Mouse (Mus musculus): Measurements from ENCODE around the gene Gm49416. TPM values are rescaled to one million over a fixed set of nuclear protein-coding genes. Genes with fewer than 3 reads are reported as not detected.

The Gm49416 gene
- polyA plus RNA-seq, 1 experiment from 2014 or later, result 2.5 TPM

- Histone ChIP-seq H3K4me1 (replicated peaks; ENCODE audit: control insufficient read depth, insufficient read depth, low read length) (peaks cover 30% of the 10 kb centered on the region), H3K27ac (no peak overlapping the region), H3K4me3 (replicated peaks; ENCODE audit: low read length) (peak overlapping the region; percentile 93), H3K4me2 (replicated peaks) (peak overlapping the region; percentile 74), H3K36me3 (replicated peaks; ENCODE audit: control insufficient read depth, insufficient read depth) (peaks cover 51% of the 10 kb centered on the region), H3K9me3 (ENCODE audit: control insufficient read depth, low read length) (no peaks in the 10 kb centered on the region), H3K9ac (peak overlapping the region; percentile 96), H3K27me3 (ENCODE audit: control insufficient read depth, insufficient read depth, low read length) (no peaks in the 10 kb centered on the region)
- ATAC-seq (ENCODE audit: low FRiP score), result no peak
- WGBS, result 68% methylated on average over 2 of the region's 2 CpGs
- DNase-seq (ENCODE audit: low spot score), result no peak
These were observed 54.3 kb downstream of the Gm49416 start for GRCm38 (mm10) chr19:8943047-8943446.

- H3K4me3 ChIP-seq (replicated peaks; ENCODE audit: low read length), result peak overlapping the region; percentile 2; the same call in 1 of the 2 replicates
- DNase-seq (ENCODE audit: low spot score), result no peak
- H3K9ac ChIP-seq, result peak overlapping the region; percentile 96; the same call in 1 of the 2 replicates
- WGBS, result 69% methylated on average over 5 of the region's 5 CpGs
- H3K4me1 ChIP-seq (replicated peaks; ENCODE audit: control insufficient read depth, insufficient read depth, low read length), result peaks cover 30% of the 10 kb centered on the region
- ATAC-seq (ENCODE audit: low FRiP score), result no peak
- H3K9me3 ChIP-seq (ENCODE audit: control insufficient read depth, low read length), result no peaks in the 10 kb centered on the region
- peak overlapping the region; percentile 74 for H3K4me2 ChIP-seq (replicated peaks)
- peaks cover 57% of the 10 kb centered on the region for H3K36me3 ChIP-seq (replicated peaks; ENCODE audit: control insufficient read depth, insufficient read depth)
- no peak overlapping the region for H3K27ac ChIP-seq
- H3K27me3 ChIP-seq (ENCODE audit: control insufficient read depth, insufficient read depth, low read length), result no peaks in the 10 kb centered on the region
These were observed 55.3 kb downstream of the Gm49416 start for GRCm38 (mm10) chr19:8944062-8944461.

GRCm38 (mm10) chr19:8944750-8945149 lies 56.0 kb downstream of the Gm49416 start:
- DNase-seq (ENCODE audit: low spot score) (peak; percentile 72), ATAC-seq (ENCODE audit: low FRiP score) (no peak)
- peaks cover 30% of the 10 kb centered on the region for H3K4me1 ChIP-seq (replicated peaks; ENCODE audit: control insufficient read depth, insufficient read depth, low read length)
- no peaks in the 10 kb centered on the region for H3K9me3 ChIP-seq (ENCODE audit: control insufficient read depth, low read length)
- WGBS, result 41% methylated on average over 5 of the region's 5 CpGs
- H3K9ac ChIP-seq, result peak overlapping the region; percentile 96; the same call in 1 of the 2 replicates
- H3K27ac ChIP-seq, result no peak overlapping the region; the same call in 1 of the 2 replicates
- H3K4me3 ChIP-seq (replicated peaks; ENCODE audit: low read length), result no peak overlapping the region
- H3K4me2 ChIP-seq (replicated peaks), result peak overlapping the region; percentile 74
- peaks cover 62% of the 10 kb centered on the region for H3K36me3 ChIP-seq (replicated peaks; ENCODE audit: control insufficient read depth, insufficient read depth)
- no peaks in the 10 kb centered on the region for H3K27me3 ChIP-seq (ENCODE audit: control insufficient read depth, insufficient read depth, low read length)

Small RNA genes lying within 50 kb of the gene (microRNA-seq; reads per million reads assigned to microRNA genes)
- gene Mir5136, result not detected

Other genes with a start within 250 kb of the Gm49416 start
- 0.30 and 0.35 TPM in 2 replicates for gene Chrm1, start 225.1 kb upstream of the Gm49416 start, polyA plus RNA-seq (2014; fragmentation: Nextera tagmentation; extraction: Ambion mirVana)
- 161 and 174 TPM in 2 replicates for gene Slc3a2, start 165.6 kb upstream of the Gm49416 start, polyA plus RNA-seq (2014; fragmentation: Nextera tagmentation; extraction: Ambion mirVana)
- gene Wdr74, start 153.1 kb upstream of the Gm49416 start, polyA plus RNA-seq (2014; fragmentation: Nextera tagmentation; extraction: Ambion mirVana), result 80.7 and 80.8 TPM in 2 replicates
- 0.84 and 0.90 TPM in 2 replicates for gene 1700092M07Rik, start 148.2 kb upstream of the Gm49416 start, polyA plus RNA-seq (2014; fragmentation: Nextera tagmentation; extraction: Ambion mirVana)
- 102 and 103 TPM in 2 replicates for gene Stx5a, start 147.5 kb upstream of the Gm49416 start, polyA plus RNA-seq (2014; fragmentation: Nextera tagmentation; extraction: Ambion mirVana)
- gene Nxf1, start 131.9 kb upstream of the Gm49416 start, polyA plus RNA-seq (2014; fragmentation: Nextera tagmentation; extraction: Ambion mirVana), result 120 and 125 TPM in 2 replicates
- 209 and 273 TPM in 2 replicates for gene Tmem223, start 117.9 kb upstream of the Gm49416 start, polyA plus RNA-seq (2014; fragmentation: Nextera tagmentation; extraction: Ambion mirVana)
- gene Tmem179b, start 114.5 kb upstream of the Gm49416 start, polyA plus RNA-seq (2014; fragmentation: Nextera tagmentation; extraction: Ambion mirVana), result 29.3 and 37.5 TPM in 2 replicates
- gene Taf6l, start 102.5 kb upstream of the Gm49416 start, polyA plus RNA-seq (2014; fragmentation: Nextera tagmentation; extraction: Ambion mirVana), result 18.7 TPM in 2 replicates
- 134 and 145 TPM in 2 replicates for gene Polr2g, start 90.3 kb upstream of the Gm49416 start, polyA plus RNA-seq (2014; fragmentation: Nextera tagmentation; extraction: Ambion mirVana)
- gene Zbtb3, start 86.4 kb upstream of the Gm49416 start, polyA plus RNA-seq (2014; fragmentation: Nextera tagmentation; extraction: Ambion mirVana), result 6.8 and 7.1 TPM in 2 replicates
- 46.9 and 56.1 TPM in 2 replicates for gene Ttc9c, start 69.6 kb upstream of the Gm49416 start, polyA plus RNA-seq (2014; fragmentation: Nextera tagmentation; extraction: Ambion mirVana)
- 8.0 and 8.4 TPM in 2 replicates for gene Hnrnpul2, start 68.9 kb upstream of the Gm49416 start, polyA plus RNA-seq (2014; fragmentation: Nextera tagmentation; extraction: Ambion mirVana)
- gene AC129217.1, start 59.2 kb upstream of the Gm49416 start, polyA plus RNA-seq (2014; fragmentation: Nextera tagmentation; extraction: Ambion mirVana), result not detected in 2 replicates
- gene Bscl2, start 51.5 kb upstream of the Gm49416 start, polyA plus RNA-seq (2014; fragmentation: Nextera tagmentation; extraction: Ambion mirVana), result 79.9 and 89.2 TPM in 2 replicates
- gene Gng3, start 49.7 kb upstream of the Gm49416 start, polyA plus RNA-seq (2014; fragmentation: Nextera tagmentation; extraction: Ambion mirVana), result 508 and 520 TPM in 2 replicates
- gene Lrrn4cl, start 38.2 kb upstream of the Gm49416 start, polyA plus RNA-seq (2014; fragmentation: Nextera tagmentation; extraction: Ambion mirVana), result 0.82 and 1.1 TPM in 2 replicates
- 129 and 131 TPM in 2 replicates for gene Ubxn1, start 17.4 kb upstream of the Gm49416 start, polyA plus RNA-seq (2014; fragmentation: Nextera tagmentation; extraction: Ambion mirVana)
- gene Uqcc3, start 8.0 kb upstream of the Gm49416 start, polyA plus RNA-seq (2014; fragmentation: Nextera tagmentation; extraction: Ambion mirVana), result 49.1 and 60.6 TPM in 2 replicates
- gene Lbhd1, start 5.2 kb upstream of the Gm49416 start, polyA plus RNA-seq (2014; fragmentation: Nextera tagmentation; extraction: Ambion mirVana), result 33.0 and 39.9 TPM in 2 replicates
- gene Gm49403, start 5.0 kb upstream of the Gm49416 start, polyA plus RNA-seq (2014; fragmentation: Nextera tagmentation; extraction: Ambion mirVana), result not detected in 2 replicates
- gene 1810009A15Rik, start 73 bp upstream of the Gm49416 start, polyA plus RNA-seq (2014; fragmentation: Nextera tagmentation; extraction: Ambion mirVana), result 42.7 and 49.2 TPM in 2 replicates
- 26.4 and 28.5 TPM in 2 replicates for gene Ints5, start 4.1 kb downstream of the Gm49416 start, polyA plus RNA-seq (2014; fragmentation: Nextera tagmentation; extraction: Ambion mirVana)
- 76.8 and 84.1 TPM in 2 replicates for gene Ganab, start 9.1 kb downstream of the Gm49416 start, polyA plus RNA-seq (2014; fragmentation: Nextera tagmentation; extraction: Ambion mirVana)
- 81.6 and 83.9 TPM in 2 replicates for gene B3gat3, start 31.4 kb downstream of the Gm49416 start, polyA plus RNA-seq (2014; fragmentation: Nextera tagmentation; extraction: Ambion mirVana)
- 1.4 and 1.6 TPM in 2 replicates for gene Rom1, start 40.4 kb downstream of the Gm49416 start, polyA plus RNA-seq (2014; fragmentation: Nextera tagmentation; extraction: Ambion mirVana)
- 5.8 and 6.1 TPM in 2 replicates for gene Eml3, start 40.6 kb downstream of the Gm49416 start, polyA plus RNA-seq (2014; fragmentation: Nextera tagmentation; extraction: Ambion mirVana)
- gene Mta2, start 52.9 kb downstream of the Gm49416 start, polyA plus RNA-seq (2014; fragmentation: Nextera tagmentation; extraction: Ambion mirVana), result 29.3 and 30.3 TPM in 2 replicates
- 20.0 and 23.0 TPM in 2 replicates for gene Tut1, start 64.9 kb downstream of the Gm49416 start, polyA plus RNA-seq (2014; fragmentation: Nextera tagmentation; extraction: Ambion mirVana)
- gene Eef1g, start 78.1 kb downstream of the Gm49416 start, polyA plus RNA-seq (2014; fragmentation: Nextera tagmentation; extraction: Ambion mirVana), result 308 and 316 TPM in 2 replicates
- 4.5 and 4.9 TPM in 2 replicates for gene Ahnak, start 100.4 kb downstream of the Gm49416 start, polyA plus RNA-seq (2014; fragmentation: Nextera tagmentation; extraction: Ambion mirVana)
- not detected in 2 replicates for gene Scgb1a1, start 199.0 kb downstream of the Gm49416 start, polyA plus RNA-seq (2014; fragmentation: Nextera tagmentation; extraction: Ambion mirVana)
- 27.0 and 32.2 TPM in 2 replicates for gene Asrgl1, start 246.7 kb downstream of the Gm49416 start, polyA plus RNA-seq (2014; fragmentation: Nextera tagmentation; extraction: Ambion mirVana)

Data from hindbrain, embryonic 14.5 days (tissue).